Mouse (Mus musculus) C2C12 (cell line): ENCODE data around the gene Olfr1013.

ENCODE experiments used
- CEBPB ChIP-seq: IDR thresholded peaks from one replicate; pipeline ENCODE4 v1.6.1; 2011; ENCODE audit warnings: low read depth, mild to moderate bottlenecking, control low read depth, moderate library complexity
- CTCF ChIP-seq: IDR thresholded peaks from one replicate; pipeline ENCODE4 v1.5.1; 2011; ENCODE audit not compliant: control insufficient read depth, insufficient read depth, insufficient read length
- MAX ChIP-seq: IDR thresholded peaks from one replicate; pipeline ENCODE4 v1.6.1; 2011; ENCODE audit warnings: mild to moderate bottlenecking, control low read depth
- MYOD1 ChIP-seq: IDR thresholded peaks from one replicate; pipeline ENCODE4 v1.6.1; 2011; ENCODE audit warnings: low read depth; ENCODE audit not compliant: control insufficient read depth, insufficient read length
- MYOG ChIP-seq: IDR thresholded peaks from one replicate; pipeline ENCODE4 v1.6.1; 2011; ENCODE audit not compliant: control insufficient read depth, insufficient read length; ENCODE audit errors: extremely low read depth
- USF1 ChIP-seq: IDR thresholded peaks from one replicate; pipeline ENCODE4 v1.6.1; 2011; ENCODE audit warnings: low read depth, mild to moderate bottlenecking, control low read depth, moderate library complexity

GRCm38 (mm10) chr2:85792331-85792730 is 25.4 kb downstream of the Olfr1013 start:
- TF ChIP-seq CTCF (no peak), CEBPB (no peak), MAX (no peak), USF1 (no peak), MYOG (no peak), MYOD1 (no peak)
